Mouse (Mus musculus) brain, embryonic 14.5 days (tissue): ENCODE measurements around the gene Olfr1109.

Experiments
- CTCF ChIP-seq: fragments of 200-500 bp; IDR thresholded peaks from 2 replicates; pipeline ENCODE4 v1.5.1; 2012; ENCODE audit warnings: inconsistent platforms, mild to moderate bottlenecking, moderate library complexity, borderline replicate concordance; ENCODE audit not compliant: insufficient read depth, insufficient read length; ENCODE audit errors: extremely low read depth
- POLR2A ChIP-seq: fragments of 200-500 bp; IDR thresholded peaks from 2 replicates; pipeline ENCODE4 v1.6.1; 2012; ENCODE audit warnings: mild to moderate bottlenecking, inconsistent platforms, borderline replicate concordance; ENCODE audit not compliant: poor library complexity, insufficient read depth, insufficient read length, severe bottlenecking; ENCODE audit errors: extremely low read depth

DNA sequence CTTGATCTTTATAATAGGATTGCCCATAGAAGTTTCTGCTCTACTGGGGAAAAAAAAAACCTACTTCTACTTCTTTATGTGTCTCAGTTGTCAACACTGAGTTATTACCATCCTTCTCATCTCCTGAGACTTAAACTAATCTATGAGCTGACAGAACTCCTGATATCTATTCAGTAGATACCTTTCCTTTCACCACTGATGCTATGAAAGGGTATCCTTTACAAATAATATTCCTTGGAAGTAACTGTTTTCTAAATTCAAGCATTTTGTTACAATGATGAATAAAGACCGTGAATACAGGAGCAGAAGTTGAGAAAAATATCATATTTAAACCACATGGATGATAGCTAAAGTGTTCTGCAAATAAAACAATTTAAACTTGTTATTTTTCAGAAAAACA lies 44.4 kb upstream of the Olfr1109 start, which contains the start of gene Olfr1110:
- TF ChIP-seq CTCF (no peak), POLR2A (no peak)
